Mouse (Mus musculus) v-Abl transformed pro-B cells (cell line): ENCODE results near the gene March4.

Experiments used
- in situ Hi-C, 2 experiments: fragments of 400-800 bp; cut with MboI; formaldehyde crosslinking; loops; one replicate each; pipeline ENCODE4 v1.15.1; 2025; ENCODE audit not compliant: unreplicated experiment in 2 of 2

March4 gene

DNA sequence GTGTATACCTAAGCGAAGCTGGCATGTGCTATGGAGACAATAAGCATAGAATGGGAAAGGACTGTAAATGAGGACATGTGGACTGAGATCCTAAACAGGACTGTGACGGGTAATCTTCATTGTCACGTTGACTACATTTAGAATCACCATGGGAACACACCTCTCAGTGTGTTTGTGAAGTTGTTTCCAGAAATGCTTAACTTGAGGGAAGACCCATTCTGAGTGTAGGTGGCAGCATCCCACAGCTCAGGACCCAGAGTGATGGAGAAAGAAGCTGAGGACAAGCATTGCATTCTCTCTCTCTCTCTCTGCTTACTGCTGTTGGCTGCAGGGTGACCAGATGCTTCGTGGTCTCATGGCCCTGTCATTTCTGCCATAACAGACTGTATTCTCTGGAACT lies 79.1 kb downstream of the March4 start:
- in situ Hi-C loops = no loop called here

DNA sequence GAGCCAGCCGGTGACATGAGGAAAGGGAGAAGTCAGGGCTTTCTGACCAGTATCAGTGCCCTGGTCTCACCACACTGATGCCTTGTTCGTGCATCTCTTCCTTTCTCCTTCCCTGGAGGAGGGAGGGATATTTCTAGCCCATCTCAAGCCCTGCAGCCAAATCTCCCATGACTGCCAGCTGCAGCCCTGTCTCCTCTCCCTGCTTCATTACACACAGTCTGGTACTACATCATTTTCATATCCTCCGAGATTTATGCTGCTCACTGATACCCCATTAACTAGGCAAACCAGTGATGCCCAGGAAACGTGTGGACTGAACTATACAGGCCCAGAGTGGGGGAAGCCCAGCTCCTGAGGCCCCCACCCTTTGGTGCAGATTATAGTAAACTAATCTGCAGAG lies 80.8 kb downstream of the March4 start:
- in situ Hi-C loops = no loop called here

GRCm38 (mm10) chr1:72454733-72455201 lies 82.0 kb downstream of the March4 start:
- in situ Hi-C loops = no loop called here

GRCm38 (mm10) chr1:72452839-72453238 lies 83.9 kb downstream of the March4 start:
- in situ Hi-C loops = no loop called here

GRCm38 (mm10) chr1:72450790-72451189 lies 85.9 kb downstream of the March4 start:
- in situ Hi-C loops = no loop called here

GRCm38 (mm10) chr1:72449752-72450151 lies 87.0 kb downstream of the March4 start:
- in situ Hi-C loops = loop anchor here in 1 of 2 experiments (25.0 kb wide), 1 partner anchor 487 kb away; no protein-coding TSS in a partner anchor

DNA sequence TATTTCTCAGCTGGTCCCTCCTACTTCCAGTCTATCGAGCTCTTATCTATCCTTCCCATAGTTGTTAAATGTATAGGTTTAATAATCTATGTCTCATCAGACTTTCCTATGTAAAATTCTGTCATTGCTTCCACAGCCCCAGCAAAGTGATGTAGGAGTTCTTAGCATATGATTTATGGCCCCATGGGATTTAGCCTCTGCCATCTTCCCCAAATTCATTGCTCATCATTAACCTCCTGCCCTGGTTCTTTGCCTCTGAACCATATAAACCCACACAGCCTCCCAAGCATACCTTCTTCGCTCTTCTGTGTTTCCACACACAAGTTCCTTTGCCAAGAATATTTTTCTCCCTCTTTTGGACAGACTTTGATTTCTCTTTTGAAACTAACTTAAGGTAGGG lies 94.0 kb downstream of the March4 start:
- in situ Hi-C loops = loop anchor here in 1 of 2 experiments (5.0 to 25.0 kb wide), 2 partner anchors 40 to 480 kb away; no protein-coding TSS in a partner anchor

- in situ Hi-C loops = loop anchor here in 1 of 2 experiments (25.0 kb wide), 1 partner anchor 477 kb away; no protein-coding TSS in a partner anchor
Measured at GRCm38 (mm10) chr1:72439146-72439545, 97.6 kb downstream of the March4 start.

- in situ Hi-C loops = loop anchor here in 1 of 2 experiments (25.0 kb wide), 1 partner anchor 475 kb away; no protein-coding TSS in a partner anchor
Measured at GRCm38 (mm10) chr1:72436967-72437366, 99.8 kb downstream of the March4 start.

DNA sequence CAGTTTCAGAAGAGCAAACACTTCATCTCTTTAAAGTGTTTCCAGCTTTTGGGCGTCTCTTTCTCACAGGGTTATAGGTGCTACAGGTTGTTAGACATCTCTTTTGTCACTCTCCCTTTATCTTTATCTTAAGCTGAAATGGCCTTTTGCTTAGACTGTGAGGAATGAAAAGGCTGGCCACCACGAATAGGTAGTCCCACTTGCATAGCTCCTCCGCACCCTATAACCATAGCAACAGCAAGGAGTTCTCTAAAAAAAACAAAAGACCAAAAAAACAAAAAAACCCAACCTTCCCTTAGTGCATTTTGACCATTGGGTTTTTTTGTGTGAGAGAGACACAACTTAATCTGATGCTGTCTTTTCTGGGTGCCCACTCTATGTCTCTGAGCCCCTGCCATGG lies 102.2 kb downstream of the March4 start:
- in situ Hi-C loops = loop anchor here in 1 of 2 experiments (25.0 kb wide), 1 partner anchor 472 kb away; no protein-coding TSS in a partner anchor

DNA sequence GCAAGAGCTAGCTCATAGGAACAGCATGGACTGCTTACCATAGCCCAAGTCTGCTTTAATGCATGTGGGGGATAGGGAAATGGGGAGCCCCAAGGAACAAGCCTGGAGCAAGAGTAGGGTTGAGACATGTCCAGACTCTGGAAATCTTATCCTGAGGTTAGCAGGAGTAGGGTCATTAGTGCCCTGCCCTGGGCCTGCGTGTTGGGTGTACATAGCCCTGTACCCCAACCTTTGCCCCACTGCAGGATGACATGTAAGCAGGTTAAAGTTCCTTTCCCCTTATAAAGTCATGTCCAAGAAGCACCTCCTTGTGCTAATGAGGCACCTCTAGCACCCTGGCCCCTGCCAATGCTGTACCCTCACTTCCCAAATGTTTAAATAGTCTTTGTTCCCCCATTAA lies 104.2 kb downstream of the March4 start:
- in situ Hi-C loops = loop anchor here in 1 of 2 experiments (25.0 kb wide), 1 partner anchor 470 kb away; no protein-coding TSS in a partner anchor

DNA sequence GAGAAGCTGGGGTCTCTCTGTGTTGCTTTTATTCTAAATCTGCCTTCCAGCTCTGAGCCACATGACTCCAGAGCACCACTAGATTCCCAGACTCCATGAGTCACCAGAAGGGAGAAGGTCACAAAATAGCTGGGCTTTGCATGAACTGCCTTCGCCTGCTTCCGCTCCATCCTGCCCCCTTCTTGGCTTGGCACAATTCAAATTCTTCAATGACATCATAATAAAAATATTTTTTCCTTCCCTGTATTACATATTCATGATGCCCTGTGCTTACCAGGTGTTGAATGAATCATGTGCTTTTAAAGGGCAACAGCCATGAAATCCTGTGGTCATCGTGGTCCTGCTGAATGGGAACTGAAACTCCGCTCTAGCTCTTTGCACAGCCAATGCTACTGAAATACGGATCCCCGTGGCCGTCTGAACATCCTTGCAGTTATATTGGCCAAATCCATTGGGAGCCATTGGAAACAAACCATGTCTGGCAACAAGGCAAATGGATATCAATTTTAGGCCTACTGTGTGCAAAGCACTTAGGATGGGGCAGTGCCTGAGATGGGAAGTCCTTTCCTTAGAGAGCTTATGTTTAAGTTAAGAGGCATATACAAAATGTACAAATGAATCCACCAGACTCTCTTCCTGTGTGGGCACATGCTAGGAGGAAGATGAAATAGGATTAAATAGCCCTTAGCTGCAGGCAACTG lies 107.5 kb downstream of the March4 start:
- in situ Hi-C loops = loop anchor here (5.0 to 25.0 kb wide), 5 partner anchors 63 to 467 kb away; partner anchors contain the start of genes Smarcal1 (in 2 of the 2) and Mreg (in 1 of the 2)

DNA sequence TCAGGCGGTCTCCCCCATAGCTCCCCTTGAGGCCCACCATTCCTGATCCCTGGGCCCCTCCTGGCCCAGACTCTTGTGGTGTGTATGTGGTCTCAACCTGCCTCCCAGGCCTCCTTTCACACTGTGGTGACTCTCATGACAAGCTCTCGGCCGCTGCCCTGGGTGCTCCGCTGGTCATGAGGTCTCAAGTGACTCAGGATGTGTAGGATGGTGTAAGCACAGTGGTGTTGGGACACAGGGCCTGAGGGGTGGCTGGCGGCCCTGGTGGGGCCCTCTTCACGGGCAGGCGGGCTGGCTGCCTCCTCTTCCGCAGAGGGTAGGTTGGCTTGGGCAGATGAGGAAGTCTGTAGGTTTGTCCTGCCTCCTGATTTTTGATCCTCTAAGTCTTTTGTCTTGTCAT lies 108.2 kb downstream of the March4 start:
- in situ Hi-C loops = loop anchor here (5.0 to 25.0 kb wide), 5 partner anchors 64 to 466 kb away; partner anchors contain the start of genes Smarcal1 (in 2 of the 2) and Mreg (in 1 of the 2)

DNA sequence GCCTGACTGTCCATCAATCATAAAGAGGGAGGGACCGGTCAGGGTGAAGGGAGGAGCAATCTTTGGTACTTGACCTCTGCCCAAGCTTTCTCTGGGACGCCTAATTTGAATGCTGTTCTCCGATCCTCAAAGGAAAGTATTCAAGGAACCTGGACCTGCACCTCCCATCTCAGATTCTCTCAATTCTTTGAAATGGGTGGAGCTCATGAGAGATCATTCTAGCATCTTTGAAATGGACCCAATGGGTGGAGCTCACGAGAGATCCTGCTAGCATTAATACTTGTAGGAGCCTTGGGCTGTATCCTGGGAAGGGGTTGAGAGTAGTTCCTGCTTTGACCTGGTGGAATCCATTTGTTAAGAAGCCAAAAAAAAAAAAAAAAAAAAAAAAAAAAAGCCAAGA lies 110.3 kb downstream of the March4 start:
- in situ Hi-C loops = loop anchor here (5.0 to 25.0 kb wide), 5 partner anchors 66 to 464 kb away; partner anchors contain the start of genes Smarcal1 (in 2 of the 2) and Mreg (in 1 of the 2)

DNA sequence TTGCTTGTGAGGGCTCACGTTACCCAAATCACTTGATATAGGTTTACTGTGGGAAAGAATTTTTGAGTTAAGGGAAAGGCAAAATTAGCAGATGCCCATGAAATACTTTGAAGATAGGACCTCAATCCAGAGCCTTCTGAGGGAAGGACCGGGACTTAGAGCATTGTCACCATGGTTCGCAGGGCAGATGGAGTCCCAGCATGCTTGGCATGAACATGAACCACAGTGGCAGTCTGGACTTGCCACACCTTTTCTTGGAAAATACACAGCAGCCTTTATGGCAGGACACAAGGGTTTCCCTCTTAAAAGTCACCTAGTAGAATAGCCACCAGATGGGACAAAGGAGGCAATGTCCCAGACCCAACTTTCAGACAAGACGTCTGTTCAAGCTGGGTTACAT lies 114.6 kb downstream of the March4 start:
- in situ Hi-C loops = loop anchor here (10.0 kb wide), 2 partner anchors 197 to 207 kb away; partner anchors contain the start of gene Mreg (in 1 of the 2)

- in situ Hi-C loops = loop anchor here (10.0 kb wide), 2 partner anchors 195 to 205 kb away; partner anchors contain the start of gene Mreg (in 1 of the 2)
Measured at GRCm38 (mm10) chr1:72420220-72420619, 116.5 kb downstream of the March4 start.

DNA sequence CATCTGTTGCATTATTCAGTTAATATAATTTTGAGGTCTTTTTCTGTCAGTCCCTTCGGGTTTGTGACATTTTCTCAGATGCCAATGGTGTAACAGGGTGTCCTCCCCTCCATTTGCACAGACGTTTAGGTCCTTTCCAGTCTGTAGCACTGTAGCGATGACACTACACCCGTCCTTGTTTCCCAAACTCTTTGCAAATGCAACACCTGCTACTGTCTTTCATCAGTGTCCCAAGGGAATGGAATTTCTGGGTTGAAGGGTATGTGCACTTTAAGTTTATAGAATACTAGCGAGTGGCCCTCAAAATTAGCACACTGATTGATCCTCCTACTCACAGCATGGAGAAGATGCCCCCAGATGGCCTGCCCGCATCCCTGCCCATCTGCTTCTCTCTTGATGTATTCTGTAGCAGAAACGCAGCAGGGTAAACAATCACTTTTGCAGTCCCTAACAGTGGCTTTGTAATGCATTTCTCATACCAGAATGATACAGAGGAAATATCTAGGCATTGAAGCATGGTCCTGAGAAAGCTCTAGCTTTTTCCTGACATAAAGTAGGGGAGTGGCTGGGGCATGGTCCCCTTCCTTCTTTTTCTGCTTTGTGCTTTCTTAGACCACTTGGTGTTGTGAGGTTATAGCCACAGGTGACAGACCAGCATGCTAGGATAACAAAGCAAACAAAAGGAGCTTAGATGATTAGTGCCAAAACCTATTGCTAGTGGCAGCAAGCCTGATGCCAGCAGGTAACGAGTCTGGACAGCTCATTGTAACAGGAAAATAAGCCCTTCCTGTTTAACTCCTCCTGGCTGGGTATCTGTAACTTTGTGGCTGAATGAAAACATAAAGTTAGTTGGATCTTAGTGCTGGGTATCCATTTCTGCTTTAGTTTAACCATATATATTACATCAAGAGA lies 117.7 kb downstream of the March4 start:
- in situ Hi-C loops = no loop called here

- in situ Hi-C loops = no loop called here
Measured at GRCm38 (mm10) chr1:72414561-72415253, 122.0 kb downstream of the March4 start.

DNA sequence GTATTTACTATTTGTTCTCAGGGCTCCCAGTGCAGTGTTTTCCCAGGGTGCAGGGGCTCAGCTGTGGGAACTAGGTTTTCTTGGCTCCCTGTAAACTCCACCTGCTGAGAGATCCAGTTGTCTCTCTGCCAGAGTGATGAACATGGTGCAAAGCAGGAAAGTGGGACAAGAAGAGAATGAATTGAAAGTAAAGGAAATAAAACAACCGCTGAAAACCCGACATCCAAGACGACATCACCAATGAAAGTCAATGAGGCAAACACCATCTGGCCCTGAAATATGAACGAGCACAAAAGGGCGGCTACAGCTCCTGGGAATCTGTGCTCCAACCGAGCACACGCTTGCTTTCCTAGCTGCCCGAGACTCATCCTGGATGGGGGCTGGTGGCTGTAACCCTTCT lies 122.6 kb downstream of the March4 start:
- in situ Hi-C loops = no loop called here

DNA sequence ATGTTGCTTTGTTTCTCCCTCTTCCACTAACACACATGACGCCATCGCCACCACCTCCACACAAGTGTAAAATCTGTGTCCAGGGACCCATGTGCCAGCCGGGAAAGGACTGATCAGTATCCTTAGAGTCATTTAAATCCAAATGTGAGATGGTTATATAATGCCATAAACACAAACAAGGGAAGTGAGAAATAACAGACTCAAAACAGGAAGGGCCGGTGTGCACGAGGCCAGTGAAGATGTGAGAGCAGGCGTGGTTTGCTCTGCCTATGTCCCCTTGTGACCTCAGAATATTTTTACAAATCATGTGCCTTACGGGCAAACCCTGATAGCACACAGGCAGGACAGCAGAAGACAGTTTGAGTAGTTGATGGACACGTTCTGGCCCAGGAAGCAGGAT lies 123.5 kb downstream of the March4 start:
- in situ Hi-C loops = no loop called here
